Mouse (Mus musculus) stomach, postnatal 0 days (tissue): ENCODE results near the gene Otop2.

Experiments used
- CTCF ChIP-seq: IDR thresholded peaks from 2 replicates; pipeline ENCODE4 v1.5.1; 2016; ENCODE audit warnings: antibody characterized with exemption, low read depth, mild to moderate bottlenecking, moderate library complexity
- EP300 ChIP-seq: optimal IDR thresholded peaks from 2 replicates; pipeline ENCODE3; 2016; ENCODE audit warnings: antibody characterized with exemption

GRCm38 (mm10) chr11:115262954-115263353 is 44.0 kb upstream of the Otop2 start:
- TF ChIP-seq CTCF (no peak), EP300 (no peak)
